Comparison of ENCODE assay signal across 20 mouse cellular contexts in genomic region chr2:78284806-78285205, GRCm38 (mm10).
DNase-seq lines count a peak whose midpoint lies in the region; ATAC-seq and TF ChIP-seq lines count a peak whose summit lies in the region.
"Had no signal": no experiment of that assay in that cellular context is flagged by ENCODE, and none has a peak within 500 bp of the region (broad histone marks: within the 10 kb centered on the region; RNA-seq: fewer than 3 reads in every experiment).

No protein-coding gene starts in this region.

- no peaks in the 10 kb centered on the region for H3K9me3 ChIP-seq in neural tube, embryonic 13.5 days
- H3K9me3 ChIP-seq in neural tube, embryonic 15.5 days (replicated peaks), result no peaks in the 10 kb centered on the region
- H3K9me3 ChIP-seq in hindbrain, embryonic 16.5 days (ENCODE audit: control insufficient read depth, low read length), result no peaks in the 10 kb centered on the region
- H3K9me3 ChIP-seq: embryonic facial prominence, embryonic 15.5 days; heart, embryonic 12.5 days; lung, embryonic 15.5 days had no signal

- TF ChIP-seq CTCF in olfactory bulb, adult 2 months (IDR thresholded peaks at IDR 0.05; ENCODE audit: insufficient read depth, low read depth, low read length), result no peak

- H3K36me3 ChIP-seq in neural tube, embryonic 13.5 days, result no peaks in the 10 kb centered on the region
- no peaks in the 10 kb centered on the region for H3K36me3 ChIP-seq in neural tube, embryonic 15.5 days
- H3K36me3 ChIP-seq in hindbrain, embryonic 16.5 days (ENCODE audit: control insufficient read depth, insufficient read depth, low read length), result no peaks in the 10 kb centered on the region
- H3K36me3 ChIP-seq: embryonic facial prominence, embryonic 15.5 days; heart, embryonic 12.5 days; lung, embryonic 15.5 days had no signal

- no peak overlapping the region for H3K4me2 ChIP-seq in neural tube, embryonic 13.5 days
- H3K4me2 ChIP-seq in neural tube, embryonic 15.5 days, result no peak overlapping the region
- no peak overlapping the region for H3K4me2 ChIP-seq in hindbrain, embryonic 16.5 days (ENCODE audit: low read length)
- H3K4me2 ChIP-seq: embryonic facial prominence, embryonic 15.5 days; heart, embryonic 12.5 days; lung, embryonic 15.5 days had no signal

- no peak for TF ChIP-seq POLR2A in olfactory bulb, adult 2 months (IDR thresholded peaks at IDR 0.05; ENCODE audit: insufficient read depth, low read depth, low read length)

- H3K27me3 ChIP-seq in neural tube, embryonic 13.5 days, result no peaks in the 10 kb centered on the region
- H3K27me3 ChIP-seq in neural tube, embryonic 15.5 days (replicated peaks), result no peaks in the 10 kb centered on the region
- H3K27me3 ChIP-seq in hindbrain, embryonic 16.5 days (replicated peaks; ENCODE audit: control insufficient read depth, insufficient read depth, low read length), result no peaks in the 10 kb centered on the region
- H3K27me3 ChIP-seq: embryonic facial prominence, embryonic 15.5 days; heart, embryonic 12.5 days; lung, embryonic 15.5 days; megakaryocyte, embryonic 14.5 days had no signal

- H3K4me3 ChIP-seq in neural tube, embryonic 13.5 days, result no peak overlapping the region
- no peak overlapping the region for H3K4me3 ChIP-seq in neural tube, embryonic 15.5 days (replicated peaks)
- no peak overlapping the region for H3K4me3 ChIP-seq in hindbrain, embryonic 16.5 days (ENCODE audit: low read length)
- no peak overlapping the region for H3K4me3 ChIP-seq in olfactory bulb, adult 2 months (ENCODE audit: insufficient read depth, low read depth, low read length)
- H3K4me3 ChIP-seq: embryonic facial prominence, embryonic 15.5 days; heart, embryonic 12.5 days; lung, embryonic 15.5 days; megakaryocyte, embryonic 14.5 days had no signal

- 0 out of 2 replicates have a peak, but pooled peaks have one; percentile 40 for ATAC-seq in neural tube, embryonic 13.5 days (ENCODE audit: low read depth)
- no peak for ATAC-seq in neural tube, embryonic 15.5 days (ENCODE audit: low FRiP score)
- peak; percentile 77 for ATAC-seq in hindbrain, embryonic 16.5 days

- DNase-seq in embryo, embryonic 10.5 days (ENCODE audit: low spot score), result peak; percentile 15
- no peak for DNase-seq in embryo, embryonic 10 days (ENCODE audit: low spot score)
- DNase-seq in cerebellum, adult 9-10 months, result no peak
- no peak for DNase-seq in adrenal gland, postnatal 36 days
- DNase-seq: adrenal gland, postnatal 14 days; cerebellum, postnatal 14 days; gastrocnemius, postnatal 36 days; heart, postnatal 36 days; kidney, adult 11 months; kidney, postnatal 14 days; layer of hippocampus, adult 9-11 months; thymus, postnatal 36 days had no signal

- H3K9ac ChIP-seq in neural tube, embryonic 13.5 days, result no peak overlapping the region
- H3K9ac ChIP-seq in neural tube, embryonic 15.5 days (replicated peaks), result no peak overlapping the region
- no peak overlapping the region for H3K9ac ChIP-seq in hindbrain, embryonic 16.5 days (ENCODE audit: low read depth, low read length)
- H3K9ac ChIP-seq: embryonic facial prominence, embryonic 15.5 days; heart, embryonic 12.5 days; lung, embryonic 15.5 days had no signal

- H3K27ac ChIP-seq in neural tube, embryonic 13.5 days (replicated peaks), result no peak overlapping the region
- no peak overlapping the region for H3K27ac ChIP-seq in neural tube, embryonic 15.5 days (replicated peaks)
- no peak overlapping the region for H3K27ac ChIP-seq in hindbrain, embryonic 16.5 days (ENCODE audit: low read depth, low read length)
- peak overlapping the region; percentile 85 for H3K27ac ChIP-seq in olfactory bulb, adult 2 months (ENCODE audit: insufficient read depth, low read depth, low read length)
- H3K27ac ChIP-seq: embryonic facial prominence, embryonic 15.5 days; lung, embryonic 15.5 days had no signal

- peaks cover 13% of the 10 kb centered on the region for H3K4me1 ChIP-seq in neural tube, embryonic 13.5 days (replicated peaks)
- peaks cover 9% of the 10 kb centered on the region for H3K4me1 ChIP-seq in neural tube, embryonic 15.5 days
- H3K4me1 ChIP-seq in hindbrain, embryonic 16.5 days (ENCODE audit: control insufficient read depth, insufficient read depth, low read depth, low read length), result no peaks in the 10 kb centered on the region
- peaks cover 6% of the 10 kb centered on the region for H3K4me1 ChIP-seq in olfactory bulb, adult 2 months (ENCODE audit: control insufficient read depth, insufficient read depth, low read length)
- H3K4me1 ChIP-seq: embryonic facial prominence, embryonic 15.5 days; megakaryocyte, embryonic 14.5 days had no signal
